Mouse (Mus musculus): ENCODE measurements at regions not wholly inside any gene's neighbourhood (a gene's known extent, or its start where the extent isn't known, plus 50 kb on each side); places are given as distances from the start of the nearest gene placed in this dataset.
A peak's percentile ranks its signal among the peaks of the same experiment; 100 is the strongest.

DNA sequence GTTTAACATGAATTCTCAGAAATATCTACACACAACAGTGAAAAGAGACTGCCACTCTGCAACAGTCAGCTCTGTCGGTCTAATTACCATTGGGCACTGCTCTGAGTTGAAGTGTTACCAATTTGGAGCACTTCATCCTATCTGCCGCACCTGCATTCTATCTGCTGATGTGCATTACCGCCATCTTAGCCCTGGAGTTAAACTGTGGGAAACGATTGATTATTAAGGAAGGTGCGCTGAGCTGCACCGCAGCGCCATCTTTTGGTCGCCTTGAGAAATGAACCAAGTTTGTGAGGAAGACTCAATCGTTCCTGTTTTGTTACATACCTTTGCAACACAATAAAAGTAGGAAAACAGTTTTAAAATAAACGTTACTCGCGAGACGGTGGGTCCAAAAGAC lies 110.5 kb downstream of the Rergl start:
- H3K4me3 ChIP-seq (ENCODE audit: low read depth, low read length), result no peak overlapping the region
- ATAC-seq (replicated peaks; ENCODE audit: low FRiP score), result peak; percentile 92
- H3K27me3 ChIP-seq (ENCODE audit: control insufficient read depth, insufficient read depth, low read length), result no peaks in the 10 kb centered on the region
- no peaks in the 10 kb centered on the region for H3K9me3 ChIP-seq (ENCODE audit: control insufficient read depth, low read length)
- H3K9ac ChIP-seq (ENCODE audit: low read length), result no peak overlapping the region
- H3K4me2 ChIP-seq (ENCODE audit: low read depth, low read length, severe bottlenecking), result no peak overlapping the region
- H3K27ac ChIP-seq (ENCODE audit: low read depth, low read length), result no peak overlapping the region
- peak; percentile 81 for DNase-seq (ENCODE audit: low spot score)
- no peaks in the 10 kb centered on the region for H3K36me3 ChIP-seq (ENCODE audit: control insufficient read depth, insufficient read depth, low read length)
- WGBS, result 6% methylated on average over 13 of the region's 13 CpGs
- H3K4me1 ChIP-seq (replicated peaks; ENCODE audit: control insufficient read depth, insufficient read depth, low read length), result no peaks in the 10 kb centered on the region

GRCm38 (mm10) chr6:139350939-139351338 lies 150.8 kb downstream of the Rergl start:
- no peaks in the 10 kb centered on the region for H3K4me1 ChIP-seq (replicated peaks; ENCODE audit: control insufficient read depth, insufficient read depth, low read length)
- H3K4me3 ChIP-seq (ENCODE audit: low read depth, low read length), result no peak overlapping the region
- no peaks in the 10 kb centered on the region for H3K27me3 ChIP-seq (ENCODE audit: control insufficient read depth, insufficient read depth, low read length)
- H3K36me3 ChIP-seq (ENCODE audit: control insufficient read depth, insufficient read depth, low read length), result no peaks in the 10 kb centered on the region
- no peak overlapping the region for H3K4me2 ChIP-seq (ENCODE audit: low read depth, low read length, severe bottlenecking)
- H3K9ac ChIP-seq (ENCODE audit: low read length), result no peak overlapping the region
- ATAC-seq (replicated peaks; ENCODE audit: low FRiP score), result no peak
- no peaks in the 10 kb centered on the region for H3K9me3 ChIP-seq (ENCODE audit: control insufficient read depth, low read length)
- 91% methylated on average over 2 of the region's 2 CpGs for WGBS
- no peak for DNase-seq (ENCODE audit: low spot score)
- no peak overlapping the region for H3K27ac ChIP-seq (ENCODE audit: low read depth, low read length)

- H3K4me1 ChIP-seq (replicated peaks; ENCODE audit: control insufficient read depth, insufficient read depth, low read length), result no peaks in the 10 kb centered on the region
- DNase-seq (ENCODE audit: low spot score) (no peak), ATAC-seq (replicated peaks; ENCODE audit: low FRiP score) (no peak)
- H3K9ac ChIP-seq (ENCODE audit: low read length), result no peak overlapping the region
- H3K4me3 ChIP-seq (ENCODE audit: low read depth, low read length), result no peak overlapping the region
- H3K9me3 ChIP-seq (ENCODE audit: control insufficient read depth, low read length), result no peaks in the 10 kb centered on the region
- no peaks in the 10 kb centered on the region for H3K36me3 ChIP-seq (ENCODE audit: control insufficient read depth, insufficient read depth, low read length)
- no peaks in the 10 kb centered on the region for H3K27me3 ChIP-seq (ENCODE audit: control insufficient read depth, insufficient read depth, low read length)
- 86% methylated on average over 7 of the region's 7 CpGs for WGBS
- no peak overlapping the region for H3K27ac ChIP-seq (ENCODE audit: low read depth, low read length)
- H3K4me2 ChIP-seq (ENCODE audit: low read depth, low read length, severe bottlenecking), result no peak overlapping the region
Measured at GRCm38 (mm10) chr6:139325226-139325625, 176.6 kb downstream of the Rergl start.

DNA sequence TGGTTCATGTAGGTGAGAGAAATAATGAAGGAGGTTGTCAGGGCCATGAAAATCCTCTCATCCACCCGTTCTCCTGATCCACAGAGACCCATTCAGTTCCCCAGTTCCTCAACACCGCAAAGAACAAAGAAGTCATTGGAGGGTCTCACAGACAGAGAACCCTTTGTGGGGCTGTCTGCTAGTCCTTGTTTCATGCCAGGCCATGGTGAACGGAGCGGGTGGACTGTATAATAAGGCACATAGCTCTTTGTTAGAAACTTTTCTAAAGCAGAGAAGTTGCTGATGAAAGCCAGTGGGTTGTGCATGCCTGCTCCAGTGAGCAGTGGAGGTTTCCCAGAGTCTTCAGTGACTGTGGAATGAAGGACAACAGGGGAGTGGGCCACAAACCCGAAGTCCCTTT lies 194.1 kb downstream of the Rergl start:
- peak; percentile 51 for DNase-seq (ENCODE audit: low spot score)
- no peaks in the 10 kb centered on the region for H3K27me3 ChIP-seq (ENCODE audit: control insufficient read depth, insufficient read depth, low read length)
- 22% methylated on average over 5 of the region's 5 CpGs for WGBS

DNA sequence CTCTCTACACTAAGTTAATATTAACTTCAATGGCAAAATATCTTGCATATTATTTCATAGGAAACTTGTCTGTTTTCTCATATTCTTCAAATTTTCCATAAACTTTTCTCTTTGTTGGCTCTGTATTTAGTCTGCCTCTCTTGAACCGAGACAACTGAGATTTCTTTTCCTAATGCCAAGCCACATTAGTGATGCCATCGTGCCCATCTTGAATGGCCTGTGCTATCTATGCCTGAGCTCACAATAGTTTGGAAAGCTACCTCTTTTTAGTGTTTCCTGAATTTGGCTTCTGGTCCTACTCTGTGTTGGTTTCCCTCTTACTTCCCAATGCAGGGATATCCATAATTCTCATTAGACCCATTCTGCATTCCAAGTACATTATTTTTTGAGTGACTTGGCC lies 197.5 kb downstream of the Rergl start:
- Histone ChIP-seq H3K27ac (ENCODE audit: low read depth, low read length) (no peak overlapping the region), H3K9ac (ENCODE audit: low read length) (no peak overlapping the region), H3K9me3 (ENCODE audit: control insufficient read depth, low read length) (no peaks in the 10 kb centered on the region), H3K4me2 (ENCODE audit: low read depth, low read length, severe bottlenecking) (no peak overlapping the region), H3K4me3 (ENCODE audit: low read depth, low read length) (no peak overlapping the region), H3K27me3 (ENCODE audit: control insufficient read depth, insufficient read depth, low read length) (no peaks in the 10 kb centered on the region), H3K36me3 (ENCODE audit: control insufficient read depth, insufficient read depth, low read length) (no peaks in the 10 kb centered on the region), H3K4me1 (replicated peaks; ENCODE audit: control insufficient read depth, insufficient read depth, low read length) (no peaks in the 10 kb centered on the region; the same call in 1 of the 2 replicates)
- ATAC-seq (replicated peaks; ENCODE audit: low FRiP score), result no peak
- 81% methylated on average over 2 of the region's 2 CpGs for WGBS
- DNase-seq (ENCODE audit: low spot score), result no peak

More for the DNA sequence above, 194.1 kb downstream of the Rergl start:
- peak; percentile 81 for ATAC-seq (replicated peaks; ENCODE audit: low FRiP score)
- H3K4me2 ChIP-seq (ENCODE audit: low read depth, low read length, severe bottlenecking), result no peak overlapping the region
- H3K9me3 ChIP-seq (ENCODE audit: control insufficient read depth, low read length), result no peaks in the 10 kb centered on the region
- no peaks in the 10 kb centered on the region; the same call in 1 of the 2 replicates for H3K4me1 ChIP-seq (replicated peaks; ENCODE audit: control insufficient read depth, insufficient read depth, low read length)
- H3K4me3 ChIP-seq (ENCODE audit: low read depth, low read length), result no peak overlapping the region
- H3K27ac ChIP-seq (ENCODE audit: low read depth, low read length), result 0 out of 2 replicates have a peak overlapping the region, but pooled peaks have one; percentile 31
- no peaks in the 10 kb centered on the region for H3K36me3 ChIP-seq (ENCODE audit: control insufficient read depth, insufficient read depth, low read length)
- H3K9ac ChIP-seq (ENCODE audit: low read length), result no peak overlapping the region

- H3K27me3 ChIP-seq (ENCODE audit: control insufficient read depth, insufficient read depth, low read length), result no peaks in the 10 kb centered on the region
- ATAC-seq (replicated peaks; ENCODE audit: low FRiP score) (no peak), DNase-seq (ENCODE audit: low spot score) (no peak)
- no peaks in the 10 kb centered on the region for H3K9me3 ChIP-seq (ENCODE audit: control insufficient read depth, low read length)
- H3K4me3 ChIP-seq (ENCODE audit: low read depth, low read length), result no peak overlapping the region
- no peak overlapping the region for H3K27ac ChIP-seq (ENCODE audit: low read depth, low read length)
- H3K4me1 ChIP-seq (replicated peaks; ENCODE audit: control insufficient read depth, insufficient read depth, low read length), result no peaks in the 10 kb centered on the region
- WGBS, result 68% methylated on average over 2 of the region's 2 CpGs
- H3K4me2 ChIP-seq (ENCODE audit: low read depth, low read length, severe bottlenecking), result no peak overlapping the region
- no peak overlapping the region for H3K9ac ChIP-seq (ENCODE audit: low read length)
- no peaks in the 10 kb centered on the region for H3K36me3 ChIP-seq (ENCODE audit: control insufficient read depth, insufficient read depth, low read length)
Measured at GRCm38 (mm10) chr6:139295701-139296100, 206.1 kb downstream of the Rergl start.

DNA sequence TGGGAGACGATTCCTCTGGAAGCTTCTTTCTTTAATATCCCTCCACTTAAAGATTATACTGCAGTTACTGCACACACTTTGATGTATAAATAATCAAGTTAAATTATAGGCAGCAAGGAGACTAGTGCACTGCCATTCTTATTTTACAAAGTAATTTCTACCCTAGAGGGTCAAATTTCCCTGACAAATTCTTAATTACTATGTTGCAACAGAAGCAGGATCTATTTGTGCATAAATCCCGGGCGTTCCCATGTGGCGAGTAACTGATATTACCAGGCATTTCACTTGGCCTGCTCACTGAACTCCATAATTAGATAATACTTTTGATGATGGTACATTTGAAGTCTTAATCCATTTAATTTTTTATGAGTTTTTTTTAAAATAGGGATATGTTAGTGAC lies 222.7 kb downstream of the Rergl start:
- Histone ChIP-seq H3K9ac (ENCODE audit: low read length) (no peak overlapping the region), H3K4me2 (ENCODE audit: low read depth, low read length, severe bottlenecking) (no peak overlapping the region), H3K36me3 (ENCODE audit: control insufficient read depth, insufficient read depth, low read length) (no peaks in the 10 kb centered on the region), H3K27ac (ENCODE audit: low read depth, low read length) (no peak overlapping the region), H3K27me3 (ENCODE audit: control insufficient read depth, insufficient read depth, low read length) (no peaks in the 10 kb centered on the region), H3K9me3 (ENCODE audit: control insufficient read depth, low read length) (no peaks in the 10 kb centered on the region), H3K4me1 (replicated peaks; ENCODE audit: control insufficient read depth, insufficient read depth, low read length) (no peaks in the 10 kb centered on the region), H3K4me3 (ENCODE audit: low read depth, low read length) (no peak overlapping the region)
- 81% methylated on average over 4 of the region's 4 CpGs for WGBS
- no peak for ATAC-seq (replicated peaks; ENCODE audit: low FRiP score)
- no peak for DNase-seq (ENCODE audit: low spot score)

DNA sequence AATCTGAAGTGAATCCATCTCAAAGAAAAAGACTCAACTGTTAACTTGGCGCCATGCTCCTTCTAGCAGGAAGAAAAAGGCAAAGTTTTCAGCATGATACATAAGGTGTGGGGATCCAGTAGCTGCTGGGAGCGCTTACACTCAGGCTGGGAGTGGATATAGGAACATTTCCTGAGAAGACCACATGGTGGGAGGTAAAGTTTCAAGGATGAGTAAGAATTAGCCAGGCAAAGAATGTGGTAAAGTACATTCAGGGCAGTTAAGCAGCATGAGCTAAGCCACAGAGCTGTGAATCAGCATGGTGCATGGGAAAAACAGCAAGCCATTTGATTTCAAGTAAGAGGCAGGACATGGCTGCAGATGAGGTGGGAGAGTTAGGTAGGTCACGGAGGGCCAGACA lies 226.3 kb downstream of the Rergl start:
- H3K4me1 ChIP-seq (replicated peaks; ENCODE audit: control insufficient read depth, insufficient read depth, low read length), result no peaks in the 10 kb centered on the region
- ATAC-seq (replicated peaks; ENCODE audit: low FRiP score) (no peak), DNase-seq (ENCODE audit: low spot score) (no peak)
- H3K9ac ChIP-seq (ENCODE audit: low read length), result no peak overlapping the region
- H3K27me3 ChIP-seq (ENCODE audit: control insufficient read depth, insufficient read depth, low read length), result no peaks in the 10 kb centered on the region
- H3K27ac ChIP-seq (ENCODE audit: low read depth, low read length), result no peak overlapping the region
- H3K9me3 ChIP-seq (ENCODE audit: control insufficient read depth, low read length), result no peaks in the 10 kb centered on the region
- no peak overlapping the region for H3K4me2 ChIP-seq (ENCODE audit: low read depth, low read length, severe bottlenecking)
- H3K36me3 ChIP-seq (ENCODE audit: control insufficient read depth, insufficient read depth, low read length), result no peaks in the 10 kb centered on the region
- no peak overlapping the region for H3K4me3 ChIP-seq (ENCODE audit: low read depth, low read length)
- 60% methylated on average over 3 of the region's 3 CpGs for WGBS

- WGBS, result 96% methylated on average over 4 of the region's 4 CpGs
- H3K27me3 ChIP-seq (ENCODE audit: control insufficient read depth, insufficient read depth, low read length), result no peaks in the 10 kb centered on the region
- H3K4me1 ChIP-seq (replicated peaks; ENCODE audit: control insufficient read depth, insufficient read depth, low read length), result no peaks in the 10 kb centered on the region
- no peak overlapping the region for H3K4me2 ChIP-seq (ENCODE audit: low read depth, low read length, severe bottlenecking)
- DNase-seq (ENCODE audit: low spot score), result no peak
- H3K36me3 ChIP-seq (ENCODE audit: control insufficient read depth, insufficient read depth, low read length), result no peaks in the 10 kb centered on the region
- no peak overlapping the region for H3K27ac ChIP-seq (ENCODE audit: low read depth, low read length)
- no peak overlapping the region for H3K4me3 ChIP-seq (ENCODE audit: low read depth, low read length)
- no peak overlapping the region for H3K9ac ChIP-seq (ENCODE audit: low read length)
- H3K9me3 ChIP-seq (ENCODE audit: control insufficient read depth, low read length), result no peaks in the 10 kb centered on the region
- no peak for ATAC-seq (replicated peaks; ENCODE audit: low FRiP score)
Measured at GRCm38 (mm10) chr6:139253704-139254103, 248.1 kb downstream of the Rergl start.

Measured in forebrain, embryonic 11.5 days (tissue).